ENCODE assay signal across 12 mouse cellular contexts in the genomic region with DNA sequence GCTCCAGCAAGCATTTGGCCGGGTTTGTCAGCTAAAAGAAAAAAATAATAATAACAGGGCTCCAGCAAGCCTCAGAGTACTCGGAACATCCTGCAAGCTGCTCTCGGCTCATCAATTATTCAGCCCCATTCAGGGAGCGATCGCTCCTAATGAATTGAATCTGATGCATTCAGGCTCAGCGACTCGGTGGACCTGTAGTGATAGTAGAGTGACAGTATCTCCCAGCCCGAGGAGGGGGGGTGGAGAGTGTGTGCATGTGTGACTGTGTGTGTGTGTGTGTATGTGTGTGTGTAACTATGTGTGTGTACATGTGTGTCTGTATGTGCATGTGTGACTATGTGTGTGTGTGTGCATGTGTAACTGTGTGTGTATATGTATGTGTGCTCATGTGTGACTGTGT.
A peak's percentile ranks its signal among the peaks of the same experiment; 100 is the strongest.
DNase-seq lines count a peak whose midpoint lies in the region; ATAC-seq lines count a peak whose summit lies in the region.
"Had no signal": no experiment of that assay in that cellular context is flagged by ENCODE, and none has a peak within 500 bp of the region (broad histone marks: within the 10 kb centered on the region; RNA-seq: fewer than 3 reads in every experiment).

No protein-coding gene starts in this region.

- peaks cover 18% of the 10 kb centered on the region; the same call in 1 of the 2 replicates for H3K27me3 ChIP-seq in limb, embryonic 12.5 days
- H3K27me3 ChIP-seq in limb, embryonic 10.5 days (ENCODE audit: low read depth, poor library complexity, severe bottlenecking): peaks cover 14% of the 10 kb centered on the region; the same call in 1 of the 2 replicates
- no peaks in the 10 kb centered on the region for H3K27me3 ChIP-seq in forebrain, embryonic 15.5 days
- H3K27me3 ChIP-seq in midbrain, embryonic 11.5 days (ENCODE audit: control insufficient read depth, insufficient read depth, low read length): no peaks in the 10 kb centered on the region

- H3K9ac ChIP-seq in limb, embryonic 12.5 days (replicated peaks): no peak overlapping the region
- no peak overlapping the region for H3K9ac ChIP-seq in forebrain, embryonic 15.5 days (replicated peaks)
- peak overlapping the region; percentile 40 for H3K9ac ChIP-seq in midbrain, embryonic 11.5 days (ENCODE audit: low read length)

- H3K4me1 ChIP-seq in limb, embryonic 12.5 days (replicated peaks): peaks cover 43% of the 10 kb centered on the region
- H3K4me1 ChIP-seq in limb, embryonic 10.5 days: peaks cover 29% of the 10 kb centered on the region
- H3K4me1 ChIP-seq in forebrain, embryonic 15.5 days: peaks cover 49% of the 10 kb centered on the region
- H3K4me1 ChIP-seq in midbrain, embryonic 11.5 days (ENCODE audit: control insufficient read depth, insufficient read depth, low read length): peaks cover 32% of the 10 kb centered on the region

- WGBS in limb, embryonic 12.5 days: 81% methylated on average over 8 of the region's 8 CpGs
- WGBS in limb, embryonic 10.5 days: 84% methylated on average over 8 of the region's 8 CpGs
- WGBS in forebrain, embryonic 15.5 days: 2% methylated on average over 8 of the region's 8 CpGs
- WGBS in midbrain, embryonic 11.5 days: 38% methylated on average over 8 of the region's 8 CpGs

- H3K4me2 ChIP-seq in limb, embryonic 12.5 days: no peak overlapping the region
- H3K4me2 ChIP-seq in forebrain, embryonic 15.5 days (replicated peaks): no peak overlapping the region
- no peak overlapping the region; the same call in 1 of the 2 replicates for H3K4me2 ChIP-seq in midbrain, embryonic 11.5 days

- ATAC-seq in limb, embryonic 12.5 days (ENCODE audit: insufficient number of reproducible peaks, insufficient read depth, low FRiP score, low TSS enrichment, low read depth): no peak
- ATAC-seq in forebrain, embryonic 15.5 days (replicated peaks): peak; percentile 46
- peak; percentile 70; the same call in 1 of the 2 replicates for ATAC-seq in midbrain, embryonic 11.5 days (ENCODE audit: low FRiP score)
- ATAC-seq: inflammation-experienced regulatory T-cells, adult 6 months had no signal

- DNase-seq in limb, embryonic 10.5 days (ENCODE audit: low spot score): no peak
- no peak for DNase-seq in midbrain, embryonic 11.5 days (ENCODE audit: low spot score, missing footprints)
- no peak for DNase-seq in kidney, adult 9 months
- no peak for DNase-seq in urinary bladder, postnatal 4 days (ENCODE audit: low spot score in 2 of 2)
- DNase-seq in cerebellum, adult 9-10 months: no peak
- DNase-seq in spleen, adult 18-20 months: no peak
- DNase-seq: cerebellum, postnatal 36 days; lung, postnatal 4 days had no signal

- H3K9me3 ChIP-seq in limb, embryonic 12.5 days: no peaks in the 10 kb centered on the region
- no peaks in the 10 kb centered on the region for H3K9me3 ChIP-seq in limb, embryonic 10.5 days (replicated peaks)
- no peaks in the 10 kb centered on the region for H3K9me3 ChIP-seq in forebrain, embryonic 15.5 days
- no peaks in the 10 kb centered on the region for H3K9me3 ChIP-seq in midbrain, embryonic 11.5 days (ENCODE audit: control insufficient read depth, low read length)
- H3K9me3 ChIP-seq: heart, embryonic 10.5 days had no signal

- H3K4me3 ChIP-seq in limb, embryonic 12.5 days (replicated peaks): no peak overlapping the region
- no peak overlapping the region for H3K4me3 ChIP-seq in limb, embryonic 10.5 days
- H3K4me3 ChIP-seq in forebrain, embryonic 15.5 days: no peak overlapping the region
- no peak overlapping the region for H3K4me3 ChIP-seq in midbrain, embryonic 11.5 days (ENCODE audit: low read depth, low read length)
- H3K4me3 ChIP-seq: heart, embryonic 10.5 days had no signal

- no peaks in the 10 kb centered on the region for H3K36me3 ChIP-seq in limb, embryonic 12.5 days
- no peaks in the 10 kb centered on the region for H3K36me3 ChIP-seq in limb, embryonic 10.5 days
- H3K36me3 ChIP-seq in forebrain, embryonic 15.5 days: no peaks in the 10 kb centered on the region
- H3K36me3 ChIP-seq in midbrain, embryonic 11.5 days (ENCODE audit: control insufficient read depth, insufficient read depth, low read length): no peaks in the 10 kb centered on the region
- H3K36me3 ChIP-seq: heart, embryonic 10.5 days had no signal

- H3K27ac ChIP-seq in limb, embryonic 12.5 days: peak overlapping the region; percentile 87; the same call in 1 of the 2 replicates
- no peak overlapping the region for H3K27ac ChIP-seq in limb, embryonic 10.5 days
- H3K27ac ChIP-seq in forebrain, embryonic 15.5 days (replicated peaks): peak overlapping the region; percentile 90
- H3K27ac ChIP-seq in midbrain, embryonic 11.5 days (ENCODE audit: low read depth, low read length): peak overlapping the region; percentile 54
- H3K27ac ChIP-seq: heart, embryonic 10.5 days had no signal
